Mouse (Mus musculus): Measurements from ENCODE around the gene Wdfy3. TPM values are rescaled to one million over a fixed set of nuclear protein-coding genes. Genes with fewer than 3 reads are reported as not detected.
"Not testable (repeated sequence)": the region's sequence is repeated elsewhere in the genome, so short reads cannot be mapped to it uniquely, and the experiment has no call there.

Gene Wdfy3
- total RNA-seq, 2 experiments from 2014 or later: 15.9 to 17.8 TPM

DNA sequence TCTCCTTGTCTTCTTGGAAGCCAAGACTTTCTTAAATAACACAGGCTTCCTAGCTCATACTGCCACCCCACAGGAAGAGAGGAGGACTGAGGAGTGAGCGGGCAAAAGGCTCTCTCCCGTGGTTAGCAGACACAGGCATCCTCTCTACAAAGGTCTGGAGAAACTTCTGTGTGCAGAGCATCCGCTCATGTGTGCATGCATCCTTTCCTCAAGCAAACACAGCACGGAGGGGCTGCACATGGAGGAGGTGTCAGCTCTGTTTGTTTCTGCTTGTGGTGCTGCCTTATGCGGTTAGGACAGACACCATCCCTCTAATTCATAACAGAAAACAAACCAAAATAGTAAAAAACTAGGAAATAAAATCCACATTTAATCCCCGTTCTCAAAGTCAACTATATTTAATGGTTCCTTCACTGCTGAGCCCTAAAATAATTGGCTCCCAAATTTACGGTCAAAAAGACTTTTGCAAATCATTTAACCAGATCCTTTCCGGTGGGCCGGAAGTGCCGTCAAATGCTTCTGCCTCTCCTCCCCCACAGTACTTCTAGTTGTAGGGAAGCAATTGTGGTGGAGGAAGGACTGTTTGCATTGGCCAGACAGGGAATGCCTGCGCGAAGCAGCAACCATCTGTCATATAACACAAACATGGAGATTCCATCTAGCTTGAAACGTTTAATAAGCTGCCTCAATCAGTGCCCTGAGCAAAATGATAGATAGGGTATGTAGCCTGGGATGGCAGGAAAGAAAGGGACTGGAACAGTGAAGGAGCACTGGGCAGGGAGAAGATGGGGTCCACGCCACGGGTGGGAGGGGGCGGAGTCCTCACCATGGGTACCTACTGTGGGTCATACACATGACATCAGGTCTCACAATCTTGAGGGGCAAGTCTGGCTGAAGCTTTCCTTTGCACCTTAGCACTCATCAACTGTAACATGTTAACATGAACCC, 115.1 kb downstream of the Wdfy3 start:
- ATAC-seq (replicated peaks; ENCODE audit: low FRiP score, poor library complexity, severe bottlenecking): no peak

- no peak for ATAC-seq (replicated peaks; ENCODE audit: low FRiP score, poor library complexity, severe bottlenecking)
Measured at GRCm38 (mm10) chr5:101951918-101952317, 117.8 kb downstream of the Wdfy3 start.

DNA sequence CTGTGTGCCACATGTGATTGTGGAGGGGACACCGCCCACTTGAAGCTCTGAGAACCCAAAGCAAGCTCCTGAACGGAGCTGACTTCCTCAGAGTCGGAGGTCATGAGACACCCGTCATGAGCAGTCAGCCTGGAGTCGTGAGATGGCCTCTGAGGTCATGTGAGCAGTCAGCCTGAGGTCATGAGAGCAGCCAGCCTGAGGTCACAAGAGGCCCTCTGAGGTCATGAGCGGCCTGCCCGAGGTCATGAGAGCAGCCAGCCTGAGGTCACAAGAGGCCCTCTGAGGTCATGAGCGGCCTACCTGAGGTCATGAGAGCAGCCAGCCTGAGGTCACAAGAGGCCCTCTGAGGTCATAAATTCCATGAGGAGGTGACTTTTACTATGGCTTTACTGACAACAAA, 120.4 kb downstream of the Wdfy3 start:
- ATAC-seq (replicated peaks; ENCODE audit: low FRiP score, poor library complexity, severe bottlenecking): no peak

DNA sequence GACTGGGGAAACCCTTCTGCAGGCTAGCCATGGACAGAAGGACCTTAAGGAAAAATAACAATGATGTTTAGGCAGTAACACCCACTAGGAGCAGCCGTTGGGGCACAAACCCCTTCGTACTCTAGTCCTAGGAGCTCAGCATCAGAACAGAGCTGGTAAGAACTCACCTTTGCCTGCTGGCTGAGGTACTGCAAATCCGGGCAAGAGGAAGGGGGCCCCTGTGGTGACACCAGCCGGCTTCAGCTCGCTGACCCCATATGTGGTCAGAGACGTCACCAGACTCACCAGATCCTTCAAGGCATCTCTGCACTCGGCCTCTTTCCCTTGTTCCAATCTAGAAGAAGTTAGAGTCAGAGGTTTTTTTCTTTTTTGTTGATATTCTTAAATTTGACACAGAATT, 121.1 kb downstream of the Wdfy3 start:
- ATAC-seq (replicated peaks; ENCODE audit: low FRiP score, poor library complexity, severe bottlenecking): no peak

GRCm38 (mm10) chr5:101945731-101946130, 124.0 kb downstream of the Wdfy3 start:
- ATAC-seq (replicated peaks; ENCODE audit: low FRiP score, poor library complexity, severe bottlenecking): no peak

DNA sequence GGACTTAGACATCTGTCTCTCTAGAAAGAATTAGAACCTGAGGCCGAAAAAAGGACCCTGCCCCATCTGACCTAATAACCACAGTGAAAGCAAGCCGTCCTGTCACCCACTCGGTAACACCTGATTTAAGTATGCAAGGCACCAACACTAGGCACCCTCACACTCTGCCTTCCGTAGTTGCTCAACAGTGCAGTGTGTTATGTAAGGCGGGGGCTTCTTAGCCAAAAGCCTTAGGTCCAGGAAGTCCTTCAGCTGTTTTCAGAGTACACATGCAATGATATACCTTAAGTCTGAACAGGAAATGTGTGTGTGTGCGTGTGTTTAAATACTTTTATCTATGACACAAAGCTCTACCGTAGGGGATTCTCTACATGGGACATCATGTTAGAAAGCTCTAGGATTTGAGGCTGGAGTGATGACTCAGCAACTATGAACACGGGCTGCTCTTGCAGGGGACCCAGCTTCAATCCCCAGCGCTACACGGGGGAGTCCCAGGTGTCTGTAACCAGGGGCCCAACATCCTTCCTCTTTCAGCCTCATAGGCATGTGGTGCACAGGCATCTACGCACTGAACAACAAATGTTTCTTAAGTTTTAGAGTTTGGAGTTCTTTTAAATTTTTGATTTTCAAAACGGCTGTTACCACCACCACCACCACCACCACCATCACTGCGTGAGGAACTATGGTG, 131.7 kb downstream of the Wdfy3 start:
- no peak for ATAC-seq (replicated peaks; ENCODE audit: low FRiP score, poor library complexity, severe bottlenecking)

DNA sequence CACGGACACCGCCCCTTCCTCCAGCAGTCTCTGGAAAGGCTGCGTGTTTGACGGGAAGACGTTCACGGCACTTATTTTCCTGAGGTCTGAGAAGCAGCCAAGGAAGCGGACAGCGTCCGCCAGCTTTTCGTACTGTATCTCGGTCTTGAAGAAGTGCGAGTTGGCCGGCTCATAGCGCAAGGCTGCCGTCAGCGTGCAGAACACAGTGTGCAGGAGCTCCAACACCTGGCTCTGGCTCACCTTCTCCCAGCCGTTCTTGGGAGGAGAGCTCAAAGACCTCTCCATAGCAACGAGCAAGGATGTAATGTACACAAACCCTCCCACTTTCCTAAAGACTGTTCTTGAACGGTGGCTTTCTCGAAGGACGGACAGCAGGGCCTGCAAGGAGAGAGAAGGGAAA, 132.4 kb downstream of the Wdfy3 start:
- ATAC-seq (replicated peaks; ENCODE audit: low FRiP score, poor library complexity, severe bottlenecking): no peak

DNA sequence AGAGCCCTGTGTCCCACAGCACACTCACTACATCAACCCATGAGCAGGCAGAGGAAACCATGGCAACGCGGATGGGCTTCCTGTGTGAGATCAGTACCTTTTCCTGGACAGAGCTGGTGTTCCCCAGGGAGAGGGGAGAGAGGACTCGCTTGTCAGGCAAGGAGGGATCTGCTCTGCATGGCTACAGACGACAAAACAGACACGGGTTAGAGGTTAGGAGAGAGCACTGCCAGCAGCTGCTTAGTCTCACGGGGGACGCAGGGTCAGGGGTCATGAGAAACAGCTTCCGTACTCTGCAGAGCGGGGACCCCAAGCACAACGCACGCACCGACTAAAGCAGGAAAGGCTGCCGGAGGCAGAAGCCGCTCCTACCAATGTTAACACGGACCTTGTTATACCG, 133.8 kb downstream of the Wdfy3 start:
- ATAC-seq (replicated peaks; ENCODE audit: low FRiP score, poor library complexity, severe bottlenecking): no peak

DNA sequence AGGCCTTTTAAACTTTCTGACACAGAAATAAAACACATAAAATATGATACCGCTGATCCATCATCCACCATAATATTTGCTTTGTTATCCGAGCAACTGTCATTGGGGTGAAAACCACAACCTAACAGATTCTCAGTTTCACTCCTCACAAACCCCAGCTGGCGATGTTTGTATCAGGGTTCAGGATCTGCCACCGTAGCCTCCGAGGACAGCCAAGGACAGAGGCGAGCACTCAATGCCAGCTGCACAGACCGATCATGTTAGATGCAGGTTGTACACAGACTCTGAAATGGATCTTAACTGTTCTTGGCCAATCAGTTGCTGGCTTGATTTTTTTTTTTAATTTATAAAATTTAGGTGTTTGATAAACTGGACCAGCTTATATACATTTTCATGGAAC, 135.1 kb downstream of the Wdfy3 start:
- no peak for ATAC-seq (replicated peaks; ENCODE audit: low FRiP score, poor library complexity, severe bottlenecking)

GRCm38 (mm10) chr5:101932971-101933810, 136.5 kb downstream of the Wdfy3 start:
- no peak for ATAC-seq (replicated peaks; ENCODE audit: low FRiP score, poor library complexity, severe bottlenecking)

- ATAC-seq (replicated peaks; ENCODE audit: low FRiP score, poor library complexity, severe bottlenecking): no peak
Measured at GRCm38 (mm10) chr5:101931997-101932396, 137.7 kb downstream of the Wdfy3 start.

- ATAC-seq (replicated peaks; ENCODE audit: low FRiP score, poor library complexity, severe bottlenecking): no peak
Measured at GRCm38 (mm10) chr5:101926311-101926710, 143.4 kb downstream of the Wdfy3 start.

DNA sequence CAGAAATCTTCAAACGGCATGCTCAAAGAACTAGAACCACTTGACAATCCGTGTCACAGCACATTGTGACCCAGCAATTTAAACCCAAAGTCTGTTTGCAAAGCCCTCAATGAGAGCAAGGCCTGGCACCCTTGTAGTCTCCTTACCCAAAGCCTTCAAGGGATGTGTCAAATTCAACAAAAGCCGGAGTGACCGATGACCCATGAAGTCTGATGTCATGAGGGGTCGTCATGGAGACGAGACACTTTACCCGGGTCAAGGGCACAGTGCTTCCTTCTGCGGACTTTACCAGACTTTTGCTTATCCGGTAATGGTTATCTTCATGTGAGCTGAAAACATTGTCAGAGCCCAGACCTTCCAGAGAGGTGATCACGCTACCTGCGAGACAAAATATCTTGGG, 146.0 kb downstream of the Wdfy3 start:
- ATAC-seq (replicated peaks; ENCODE audit: low FRiP score, poor library complexity, severe bottlenecking): no peak

- ATAC-seq (replicated peaks; ENCODE audit: low FRiP score, poor library complexity, severe bottlenecking): no peak
Measured at GRCm38 (mm10) chr5:101919559-101919958, 150.2 kb downstream of the Wdfy3 start.

GRCm38 (mm10) chr5:101909468-101909867, 160.3 kb downstream of the Wdfy3 start:
- ATAC-seq (replicated peaks; ENCODE audit: low FRiP score, poor library complexity, severe bottlenecking): no peak

DNA sequence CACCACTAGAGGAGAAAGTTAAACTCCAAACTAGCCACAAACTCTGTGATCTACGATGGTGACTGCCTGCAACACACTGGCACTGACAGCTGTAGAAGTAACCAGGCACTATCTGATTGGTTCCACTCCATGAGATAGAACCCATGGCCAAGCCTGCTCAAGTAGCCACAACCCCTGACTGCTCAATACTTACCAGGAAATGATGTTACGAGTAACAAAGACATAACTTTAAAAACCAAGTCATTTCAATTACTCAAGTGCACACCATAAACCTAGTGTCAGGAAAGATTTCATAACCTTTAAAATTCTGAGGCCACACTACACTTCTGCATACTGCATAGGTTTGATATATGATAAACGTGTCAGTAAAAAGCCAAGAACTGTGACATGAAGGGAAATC, 164.1 kb downstream of the Wdfy3 start:
- no peak for ATAC-seq (replicated peaks; ENCODE audit: low FRiP score, poor library complexity, severe bottlenecking)

GRCm38 (mm10) chr5:101904841-101905240, 164.9 kb downstream of the Wdfy3 start:
- ATAC-seq (replicated peaks; ENCODE audit: low FRiP score, poor library complexity, severe bottlenecking): not testable (repeated sequence)

DNA sequence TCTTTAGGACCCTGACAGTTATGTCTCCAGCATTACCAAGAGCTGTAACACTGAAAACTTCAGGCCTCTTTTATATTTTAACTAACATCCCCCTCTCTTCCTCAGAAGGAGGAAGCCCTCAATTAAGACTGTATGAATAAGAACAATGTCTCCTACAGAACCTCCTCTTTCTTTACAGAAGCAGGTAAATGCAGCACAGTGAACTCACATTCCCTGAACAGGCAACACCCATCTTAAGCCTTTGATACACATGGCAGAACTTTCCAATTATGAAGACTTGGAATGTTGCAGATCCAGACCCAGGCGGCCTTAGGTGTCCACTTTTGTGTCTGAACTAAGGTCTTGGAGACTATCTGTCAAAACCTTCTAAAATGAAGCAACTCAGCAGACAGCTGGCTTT, 167.0 kb downstream of the Wdfy3 start:
- ATAC-seq (replicated peaks; ENCODE audit: low FRiP score, poor library complexity, severe bottlenecking): no peak

GRCm38 (mm10) chr5:101899981-101900380, 169.7 kb downstream of the Wdfy3 start:
- ATAC-seq (replicated peaks; ENCODE audit: low FRiP score, poor library complexity, severe bottlenecking): no peak

DNA sequence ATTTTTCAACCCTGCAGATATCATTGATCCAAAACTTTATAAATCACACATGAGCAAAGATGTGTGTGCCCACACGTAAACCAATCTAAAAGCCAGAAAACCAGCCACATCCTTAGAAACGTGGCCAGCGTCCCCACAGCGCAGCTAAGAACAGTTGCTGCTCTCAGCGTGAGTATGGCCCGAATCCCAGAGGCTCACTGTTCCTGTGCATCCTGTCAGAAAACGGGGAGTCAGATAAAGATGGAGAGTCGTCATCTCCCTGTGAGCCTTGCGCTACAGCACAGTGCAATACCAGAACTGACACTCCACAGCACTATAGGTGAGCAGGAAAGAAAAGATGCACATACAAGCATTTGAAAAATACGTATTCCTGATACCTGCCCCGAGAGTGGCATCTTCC, 172.9 kb downstream of the Wdfy3 start:
- no peak for ATAC-seq (replicated peaks; ENCODE audit: low FRiP score, poor library complexity, severe bottlenecking)
